Mouse (Mus musculus) heart, postnatal 14 days (tissue): ENCODE measurements at regions not wholly inside any gene's neighbourhood (a gene's known extent, or its start where the extent isn't known, plus 50 kb on each side); places are given as distances from the start of the nearest gene placed in this dataset.

Source experiments
- DNase-seq, 2 experiments: peaks; one replicate each; pipeline ENCODE4 v3.0.0; 2021 to 2022
- intact Hi-C: fragments of 180-260 bp; cut with DNase I; formaldehyde crosslinking; loops from one replicate; pipeline ENCODE4 v1.15.1; 2025

GRCm38 (mm10) chr2:47424910-47425309 lies 1389.0 kb upstream of the Acvr2a start:
- intact Hi-C loops: no loop called here
- DNase-seq: no peak

- intact Hi-C loops: no loop called here
- DNase-seq: no peak
These were observed 1384.1 kb upstream of the Acvr2a start for GRCm38 (mm10) chr2:47429843-47430242.

- intact Hi-C loops: no loop called here
- no peak for DNase-seq
These were observed 1347.9 kb upstream of the Acvr2a start for GRCm38 (mm10) chr2:47466043-47466442.

- intact Hi-C loops: loop anchor here (5.0 kb wide), 1 partner anchor 1395 kb away; no protein-coding TSS in a partner anchor
- peak; percentile 13 to 49 for DNase-seq
These were observed 1321.9 kb upstream of the Acvr2a start for GRCm38 (mm10) chr2:47491874-47492539.
